Comparison of ENCODE assay signal across 8 mouse cellular contexts in genomic region chr10:110745640-110746032, GRCm38 (mm10). TPM values are rescaled to one million over a fixed set of nuclear protein-coding genes. Genes with fewer than 3 reads are reported as not detected.
A peak's percentile ranks its signal among the peaks of the same experiment; 100 is the strongest.
DNase-seq lines count a peak whose midpoint lies in the region; ATAC-seq and TF ChIP-seq lines count a peak whose summit lies in the region.

No protein-coding gene starts in this region.

- H3K4me2 ChIP-seq in lung, embryonic 14.5 days, result peak overlapping the region; percentile 93
- peak overlapping the region; percentile 95 for H3K4me2 ChIP-seq in embryonic facial prominence, embryonic 13.5 days
- peak overlapping the region; percentile 96 for H3K4me2 ChIP-seq in intestine, embryonic 16.5 days (ENCODE audit: low read depth, low read length)
- peak overlapping the region; percentile 94 for H3K4me2 ChIP-seq in neural tube, embryonic 15.5 days

- H3K9me3 ChIP-seq in lung, embryonic 14.5 days (ENCODE audit: low read depth, low read length), result no peaks in the 10 kb centered on the region
- H3K9me3 ChIP-seq in embryonic facial prominence, embryonic 13.5 days, result no peaks in the 10 kb centered on the region
- H3K9me3 ChIP-seq in intestine, embryonic 16.5 days (ENCODE audit: control insufficient read depth, low read length), result no peaks in the 10 kb centered on the region
- no peaks in the 10 kb centered on the region for H3K9me3 ChIP-seq in neural tube, embryonic 15.5 days (replicated peaks)

- peaks cover 7% of the 10 kb centered on the region for H3K4me1 ChIP-seq in lung, embryonic 14.5 days (ENCODE audit: insufficient read depth)
- H3K4me1 ChIP-seq in embryonic facial prominence, embryonic 13.5 days, result peaks cover 16% of the 10 kb centered on the region
- peaks cover 8% of the 10 kb centered on the region for H3K4me1 ChIP-seq in intestine, embryonic 16.5 days (ENCODE audit: control insufficient read depth, insufficient read depth, low read length)
- H3K4me1 ChIP-seq in neural tube, embryonic 15.5 days, result peaks cover 19% of the 10 kb centered on the region

- 1% methylated on average over 23 of the region's 23 CpGs for WGBS in lung, embryonic 14.5 days
- under 1% methylated on average over 23 of the region's 23 CpGs for WGBS in embryonic facial prominence, embryonic 13.5 days
- 1% methylated on average over 23 of the region's 23 CpGs for WGBS in intestine, embryonic 16.5 days
- WGBS in neural tube, embryonic 15.5 days, result under 1% methylated on average over 23 of the region's 23 CpGs

- peak overlapping the region; percentile 90 for H3K27ac ChIP-seq in lung, embryonic 14.5 days (ENCODE audit: low read depth)
- H3K27ac ChIP-seq in embryonic facial prominence, embryonic 13.5 days, result peak overlapping the region; percentile 81
- peak overlapping the region; percentile 53; the same call in 1 of the 2 replicates for H3K27ac ChIP-seq in intestine, embryonic 16.5 days (ENCODE audit: low read length)
- peak overlapping the region; percentile 76 for H3K27ac ChIP-seq in neural tube, embryonic 15.5 days (replicated peaks)

- H3K36me3 ChIP-seq in lung, embryonic 14.5 days (ENCODE audit: insufficient read depth), result peaks cover 34% of the 10 kb centered on the region
- H3K36me3 ChIP-seq in embryonic facial prominence, embryonic 13.5 days, result peaks cover 25% of the 10 kb centered on the region
- H3K36me3 ChIP-seq in intestine, embryonic 16.5 days (ENCODE audit: control insufficient read depth, insufficient read depth, low read length), result 0 out of 2 replicates have a peak, but pooled peaks cover 2% of the 10 kb centered on the region
- H3K36me3 ChIP-seq in neural tube, embryonic 15.5 days, result no peaks in the 10 kb centered on the region

- H3K27me3 ChIP-seq in lung, embryonic 14.5 days (ENCODE audit: insufficient read depth, low read length), result no peaks in the 10 kb centered on the region
- H3K27me3 ChIP-seq in embryonic facial prominence, embryonic 13.5 days, result no peaks in the 10 kb centered on the region
- H3K27me3 ChIP-seq in intestine, embryonic 16.5 days (replicated peaks; ENCODE audit: control insufficient read depth, insufficient read depth, low read length), result no peaks in the 10 kb centered on the region
- no peaks in the 10 kb centered on the region for H3K27me3 ChIP-seq in neural tube, embryonic 15.5 days (replicated peaks)

- TF ChIP-seq CTCF in lung, embryonic 14.5 days (IDR thresholded peaks at IDR 0.05; ENCODE audit: low read depth), result peak; percentile 13; the same call in 1 of the 2 replicates

- peak; percentile 68 for DNase-seq in lung, embryonic 14.5 days
- no peak for DNase-seq in lung, postnatal 4 days
- no peak for DNase-seq in right cerebral cortex, postnatal 10 days (ENCODE audit: low spot score in 2 of 2)
- no peak for DNase-seq in urinary bladder, postnatal 14 days (ENCODE audit: low spot score)
- DNase-seq in thymus, postnatal 36 days, result no peak

- H3K4me3 ChIP-seq in lung, embryonic 14.5 days (ENCODE audit: low read depth, low read length), result peak overlapping the region; percentile 92
- H3K4me3 ChIP-seq in embryonic facial prominence, embryonic 13.5 days, result peak overlapping the region; percentile 78
- H3K4me3 ChIP-seq in intestine, embryonic 16.5 days (ENCODE audit: low read length), result peak overlapping the region; percentile 83
- peak overlapping the region; percentile 76 for H3K4me3 ChIP-seq in neural tube, embryonic 15.5 days (replicated peaks)

- peak overlapping the region; percentile 91 for H3K9ac ChIP-seq in lung, embryonic 14.5 days
- H3K9ac ChIP-seq in embryonic facial prominence, embryonic 13.5 days, result peak overlapping the region; percentile 87
- H3K9ac ChIP-seq in intestine, embryonic 16.5 days (ENCODE audit: low read depth, low read length), result peak overlapping the region; percentile 86
- peak overlapping the region; percentile 74 for H3K9ac ChIP-seq in neural tube, embryonic 15.5 days (replicated peaks)

- ATAC-seq in lung, embryonic 14.5 days (ENCODE audit: insufficient read depth), result peak; percentile 74
- peak; percentile 52 for ATAC-seq in embryonic facial prominence, embryonic 13.5 days (ENCODE audit: insufficient number of reproducible peaks, insufficient read depth, low FRiP score, low TSS enrichment, low read depth)
- peak; percentile 51 for ATAC-seq in intestine, embryonic 16.5 days
- ATAC-seq in neural tube, embryonic 15.5 days (ENCODE audit: low FRiP score), result no peak

RNA-seq across cellular contexts. Expression of gene E2f7, which starts 0.4 kb away (rescaled TPM):
- polyA plus RNA-seq in lung, embryonic 14.5 days (2014; fragmentation: Nextera tagmentation; extraction: Ambion mirVana), result 42.9 and 43.8 TPM in 2 replicates
- 24.3 and 24.9 TPM in 2 replicates for polyA plus RNA-seq in embryonic facial prominence, embryonic 13.5 days (2015; fragmentation: Nextera tagmentation; extraction: Ambion mirVana)
- polyA plus RNA-seq in intestine, embryonic 16.5 days (2015; fragmentation: Nextera tagmentation; extraction: Ambion mirVana), result 11.0 and 12.4 TPM in 2 replicates
- polyA plus RNA-seq in neural tube, embryonic 15.5 days (2015; fragmentation: Nextera tagmentation; extraction: Ambion mirVana), result 5.6 and 8.7 TPM in 2 replicates
